Mouse (Mus musculus): ENCODE measurements around the gene Cd93. TPM values are rescaled to one million over a fixed set of nuclear protein-coding genes. Genes with fewer than 3 reads are reported as not detected.

Cd93 gene
- polyA plus RNA-seq, 1 experiment: 13.9 TPM

- DNase-seq (ENCODE audit: low read depth): no peak
- TF ChIP-seq CTCF (IDR thresholded peaks at IDR 0.05; ENCODE audit: borderline replicate concordance, extremely low read depth, insufficient read depth, insufficient read length) (no peak), POLR2A (IDR thresholded peaks at IDR 0.05; ENCODE audit: borderline replicate concordance, extremely low read depth, insufficient read depth, insufficient read length, poor library complexity, severe bottlenecking) (no peak)
These were observed 24.6 kb upstream of the Cd93 start for GRCm38 (mm10) chr2:148467921-148468440.

- TF ChIP-seq POLR2A (IDR thresholded peaks at IDR 0.05; ENCODE audit: borderline replicate concordance, extremely low read depth, insufficient read depth, insufficient read length, poor library complexity, severe bottlenecking): no peak
- TF ChIP-seq CTCF (IDR thresholded peaks at IDR 0.05; ENCODE audit: borderline replicate concordance, extremely low read depth, insufficient read depth, insufficient read length): no peak
- DNase-seq (ENCODE audit: low read depth): no peak
These were observed 12.0 kb upstream of the Cd93 start for GRCm38 (mm10) chr2:148455341-148455740.

DNA sequence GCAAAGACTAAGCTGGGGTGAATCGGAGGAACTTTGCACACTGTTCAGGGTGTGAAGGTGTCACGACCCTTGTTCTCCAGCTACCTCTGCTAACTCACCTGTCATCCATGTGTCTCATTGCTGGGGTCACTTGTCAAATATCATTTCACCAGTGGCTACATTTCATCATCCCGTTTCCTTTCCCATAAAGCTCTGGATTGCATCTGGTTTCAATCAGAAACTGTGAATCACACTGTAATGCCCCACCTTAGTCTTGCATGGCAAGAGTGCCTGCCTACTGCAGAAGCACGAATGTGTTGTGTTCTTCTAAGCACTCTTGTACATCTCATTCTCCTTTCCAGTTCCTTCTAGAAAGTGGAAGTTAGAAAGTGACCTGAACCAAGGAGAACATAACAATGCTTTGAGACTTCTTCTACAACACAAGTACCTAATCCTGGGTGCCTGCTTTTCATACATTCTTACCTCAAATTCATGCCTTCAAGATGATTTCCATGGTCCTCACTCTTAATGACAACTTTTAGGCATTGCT is 10.7 kb upstream of the Cd93 start:
- no peak for DNase-seq (ENCODE audit: low read depth)
- TF ChIP-seq POLR2A (IDR thresholded peaks at IDR 0.05; ENCODE audit: borderline replicate concordance, extremely low read depth, insufficient read depth, insufficient read length, poor library complexity, severe bottlenecking) (no peak), CTCF (IDR thresholded peaks at IDR 0.05; ENCODE audit: borderline replicate concordance, extremely low read depth, insufficient read depth, insufficient read length) (no peak)

DNA sequence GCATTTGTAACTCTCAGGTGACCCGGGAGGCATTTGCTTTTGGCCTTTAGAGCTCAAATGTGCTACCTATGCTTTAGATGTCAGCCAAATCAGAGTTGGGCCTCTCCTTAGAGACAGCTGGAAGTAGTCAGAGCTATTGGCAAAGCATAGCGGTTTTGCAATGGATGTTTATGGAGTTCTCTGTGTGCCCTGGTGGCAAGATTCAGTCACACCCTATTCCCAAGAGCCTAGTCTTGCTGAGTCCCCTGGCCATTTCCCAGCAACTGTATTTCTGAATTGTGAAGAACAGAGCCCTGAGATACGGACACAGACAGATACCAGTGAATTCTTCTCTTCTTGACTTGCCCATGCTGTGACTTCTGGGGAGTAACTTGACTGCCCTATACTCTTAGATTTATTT is 9.7 kb upstream of the Cd93 start:
- no peak for TF ChIP-seq CTCF (IDR thresholded peaks at IDR 0.05; ENCODE audit: borderline replicate concordance, extremely low read depth, insufficient read depth, insufficient read length)
- no peak for TF ChIP-seq POLR2A (IDR thresholded peaks at IDR 0.05; ENCODE audit: borderline replicate concordance, extremely low read depth, insufficient read depth, insufficient read length, poor library complexity, severe bottlenecking)
- DNase-seq (ENCODE audit: low read depth): no peak

DNA sequence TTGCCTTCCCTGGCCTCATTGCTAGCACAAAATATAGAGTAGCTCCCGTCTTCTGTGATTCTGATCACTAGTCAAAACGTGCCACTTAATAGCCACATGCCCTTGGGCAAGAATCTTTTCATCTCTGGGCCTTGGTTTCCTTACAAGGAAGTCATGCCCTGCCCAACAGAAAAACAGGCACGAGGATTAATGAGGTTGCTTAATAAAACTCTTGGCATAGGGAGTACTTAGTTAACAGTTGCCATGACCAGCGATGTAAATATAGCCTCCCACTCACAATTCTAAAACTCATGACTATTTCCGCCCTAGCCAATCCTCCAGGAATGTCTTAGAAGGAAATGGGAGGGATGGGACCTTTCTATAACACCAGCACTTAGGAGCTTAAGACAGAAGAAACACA is 8.1 kb upstream of the Cd93 start:
- DNase-seq (ENCODE audit: low read depth): no peak
- TF ChIP-seq CTCF (IDR thresholded peaks at IDR 0.05; ENCODE audit: borderline replicate concordance, extremely low read depth, insufficient read depth, insufficient read length): no peak
- no peak for TF ChIP-seq POLR2A (IDR thresholded peaks at IDR 0.05; ENCODE audit: borderline replicate concordance, extremely low read depth, insufficient read depth, insufficient read length, poor library complexity, severe bottlenecking)

- DNase-seq (ENCODE audit: low read depth): no peak
- no peak for TF ChIP-seq POLR2A (IDR thresholded peaks at IDR 0.05; ENCODE audit: borderline replicate concordance, extremely low read depth, insufficient read depth, insufficient read length, poor library complexity, severe bottlenecking)
- TF ChIP-seq CTCF (IDR thresholded peaks at IDR 0.05; ENCODE audit: borderline replicate concordance, extremely low read depth, insufficient read depth, insufficient read length): no peak
These were observed 7.3 kb upstream of the Cd93 start for GRCm38 (mm10) chr2:148450616-148451015.

- DNase-seq (ENCODE audit: low read depth): no peak
- TF ChIP-seq CTCF (IDR thresholded peaks at IDR 0.05; ENCODE audit: borderline replicate concordance, extremely low read depth, insufficient read depth, insufficient read length) (no peak), POLR2A (IDR thresholded peaks at IDR 0.05; ENCODE audit: borderline replicate concordance, extremely low read depth, insufficient read depth, insufficient read length, poor library complexity, severe bottlenecking) (no peak)
These were observed 6.3 kb upstream of the Cd93 start for GRCm38 (mm10) chr2:148449659-148450058.

DNA sequence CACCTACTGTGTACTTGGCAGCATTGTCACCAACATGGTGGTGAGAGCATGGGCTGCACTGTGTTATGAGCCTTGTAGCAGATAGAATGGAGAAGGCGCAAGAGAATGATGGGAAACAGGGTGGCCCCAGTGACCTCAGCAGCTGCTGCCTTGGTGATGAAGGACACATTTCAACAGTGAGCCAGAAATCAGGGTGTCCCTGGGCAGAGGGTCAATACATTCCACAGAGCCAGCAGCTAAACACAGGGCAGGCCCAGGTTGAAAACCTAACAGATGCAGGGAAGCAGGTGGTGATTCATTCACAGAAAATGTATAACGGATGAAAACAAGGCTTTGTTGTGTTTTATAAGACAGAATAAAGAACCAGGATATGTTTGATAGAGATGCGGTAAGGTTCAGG is 3.1 kb upstream of the Cd93 start:
- TF ChIP-seq CTCF (IDR thresholded peaks at IDR 0.05; ENCODE audit: borderline replicate concordance, extremely low read depth, insufficient read depth, insufficient read length): no peak
- no peak for TF ChIP-seq POLR2A (IDR thresholded peaks at IDR 0.05; ENCODE audit: borderline replicate concordance, extremely low read depth, insufficient read depth, insufficient read length, poor library complexity, severe bottlenecking)
- DNase-seq (ENCODE audit: low read depth): no peak

GRCm38 (mm10) chr2:148445616-148446015 is 2.3 kb upstream of the Cd93 start:
- no peak for DNase-seq (ENCODE audit: low read depth)
- no peak for TF ChIP-seq CTCF (IDR thresholded peaks at IDR 0.05; ENCODE audit: borderline replicate concordance, extremely low read depth, insufficient read depth, insufficient read length)
- TF ChIP-seq POLR2A (IDR thresholded peaks at IDR 0.05; ENCODE audit: borderline replicate concordance, extremely low read depth, insufficient read depth, insufficient read length, poor library complexity, severe bottlenecking): no peak

GRCm38 (mm10) chr2:148444472-148444871 is 1.1 kb upstream of the Cd93 start:
- TF ChIP-seq CTCF (IDR thresholded peaks at IDR 0.05; ENCODE audit: borderline replicate concordance, extremely low read depth, insufficient read depth, insufficient read length) (no peak), POLR2A (IDR thresholded peaks at IDR 0.05; ENCODE audit: borderline replicate concordance, extremely low read depth, insufficient read depth, insufficient read length, poor library complexity, severe bottlenecking) (no peak)
- DNase-seq (ENCODE audit: low read depth): no peak

DNA sequence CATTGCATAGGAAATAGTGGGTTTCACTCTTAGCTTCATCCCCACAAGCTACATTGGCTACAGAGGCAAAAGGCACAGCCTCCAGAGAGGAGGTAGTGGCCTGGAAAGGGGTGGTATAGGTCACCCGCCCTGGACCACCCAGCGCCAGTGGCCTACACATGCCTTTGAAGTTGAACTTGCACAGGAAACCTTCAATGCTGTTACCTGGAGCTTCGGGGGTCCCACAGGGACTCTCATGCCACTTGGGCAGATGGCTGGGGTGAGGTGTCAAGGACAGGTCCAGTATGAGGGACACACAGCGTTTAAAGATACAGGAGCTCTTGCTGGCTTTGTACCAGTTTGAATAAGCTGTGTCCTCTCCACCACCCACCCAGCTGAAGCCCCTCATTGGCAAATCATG is 653 bp downstream of the Cd93 start:
- TF ChIP-seq CTCF (IDR thresholded peaks at IDR 0.05; ENCODE audit: borderline replicate concordance, extremely low read depth, insufficient read depth, insufficient read length) (no peak), POLR2A (IDR thresholded peaks at IDR 0.05; ENCODE audit: borderline replicate concordance, extremely low read depth, insufficient read depth, insufficient read length, poor library complexity, severe bottlenecking) (no peak)
- no peak for DNase-seq (ENCODE audit: low read depth)

DNA sequence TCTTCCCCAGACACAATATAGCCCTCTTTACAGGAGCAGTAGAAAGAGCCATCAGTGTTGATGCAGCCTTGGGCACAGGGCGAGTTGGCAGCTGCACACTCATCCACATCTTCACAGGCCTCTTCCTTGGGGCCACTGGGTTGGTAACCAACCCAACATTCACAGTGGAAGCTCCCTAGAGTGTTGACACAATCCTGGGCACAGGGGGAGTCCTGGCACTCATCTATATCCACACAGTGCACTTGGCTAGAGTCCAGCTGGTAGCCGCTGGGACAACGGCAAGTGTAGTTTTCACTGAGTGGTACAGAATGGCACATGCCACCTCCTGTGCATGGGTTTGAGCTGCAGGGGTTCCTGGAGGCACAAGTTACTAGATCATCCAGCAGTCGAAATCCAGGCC is 1.2 kb downstream of the Cd93 start:
- TF ChIP-seq POLR2A (IDR thresholded peaks at IDR 0.05; ENCODE audit: borderline replicate concordance, extremely low read depth, insufficient read depth, insufficient read length, poor library complexity, severe bottlenecking) (no peak), CTCF (IDR thresholded peaks at IDR 0.05; ENCODE audit: borderline replicate concordance, extremely low read depth, insufficient read depth, insufficient read length) (no peak)
- DNase-seq (ENCODE audit: low read depth): no peak

Data from brain, embryonic 14.5 days (tissue).